Mouse (Mus musculus) heart, adult 2 months (tissue): ENCODE results near the gene Dnajb6.
"Not testable (repeated sequence)": the region's sequence is repeated elsewhere in the genome, so short reads cannot be mapped to it uniquely, and the experiment has no call there.

Source experiments
- CTCF ChIP-seq: fragments of 200-600 bp; IDR thresholded peaks from 2 replicates; pipeline ENCODE4 v1.8.1; 2022; ENCODE audit warnings: antibody characterized with exemption, mild to moderate bottlenecking, moderate library complexity
- EP300 ChIP-seq: fragments of 200-500 bp; IDR thresholded peaks from 2 replicates; pipeline ENCODE4 v1.6.1; 2011; ENCODE audit warnings: low read depth, low read length, control low read depth; ENCODE audit not compliant: insufficient read depth
- POLR2A ChIP-seq: fragments of 200-500 bp; IDR thresholded peaks from 2 replicates; pipeline ENCODE4 v1.6.1; 2011; ENCODE audit warnings: mild to moderate bottlenecking, low read depth, low read length, control low read depth; ENCODE audit not compliant: insufficient read depth

DNA sequence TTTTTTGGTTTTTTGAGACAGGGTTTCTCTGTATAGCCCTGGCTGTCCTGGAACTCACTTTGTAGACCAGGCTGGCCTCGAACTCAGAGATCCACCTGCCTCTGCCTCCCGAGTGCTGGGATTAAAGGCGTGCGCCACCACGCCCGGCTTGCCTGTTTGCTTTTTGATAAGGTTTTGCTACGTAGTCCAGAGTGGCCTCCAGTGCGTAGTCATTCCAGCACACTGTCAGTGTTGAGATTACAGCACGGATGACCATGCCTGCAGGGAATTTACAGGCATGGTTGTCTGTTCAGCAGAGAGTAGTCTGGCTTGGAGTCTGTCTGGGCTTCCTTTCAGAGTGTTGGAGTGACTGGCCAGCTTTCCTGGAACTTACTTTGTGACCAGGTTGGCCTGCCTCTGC lies 44.2 kb downstream of the Dnajb6 start:
- TF ChIP-seq CTCF, EP300, POLR2A: not testable (repeated sequence)
